Mouse (Mus musculus): ENCODE results near the gene Vps4b. TPM values are rescaled to one million over a fixed set of nuclear protein-coding genes. Genes with fewer than 3 reads are reported as not detected.
A peak's percentile ranks its signal among the peaks of the same experiment; 100 is the strongest.

Gene Vps4b
- total and polyA plus RNA-seq, 2 experiments, result 10.5 to 37.8 TPM

DNA sequence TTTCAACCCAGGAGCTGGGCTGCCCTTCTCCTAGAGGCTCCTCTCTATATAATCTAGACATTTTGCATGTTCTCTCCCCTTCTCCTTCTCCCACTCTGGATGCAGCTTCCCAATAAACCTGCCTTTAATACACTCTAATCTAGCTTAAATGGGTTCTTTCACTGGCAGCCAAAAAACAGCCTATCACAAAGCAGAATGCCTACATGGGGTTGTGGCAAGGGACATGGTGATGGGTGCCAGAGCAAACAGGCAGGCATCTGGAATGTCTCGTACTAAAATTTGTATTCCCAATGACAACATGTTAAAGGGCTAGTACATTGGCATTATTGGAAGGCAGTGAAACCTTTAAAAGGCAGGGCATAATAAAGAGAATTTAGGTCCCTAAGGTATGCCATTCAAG, 45.9 kb downstream of the Vps4b start:
- Histone ChIP-seq H3K27me3 (ENCODE audit: control insufficient read depth, insufficient read depth, low read length) (no peaks in the 10 kb centered on the region), H3K36me3 (ENCODE audit: control insufficient read depth, insufficient read depth, low read length) (peaks cover 42% of the 10 kb centered on the region), H3K27ac (replicated peaks; ENCODE audit: insufficient read depth, low read depth, low read length) (no peak overlapping the region), H3K9ac (ENCODE audit: low read depth, low read length) (no peak overlapping the region), H3K79me2 (ENCODE audit: control insufficient read depth, insufficient read depth, low read length) (no peaks in the 10 kb centered on the region), H3K4me1 (ENCODE audit: control insufficient read depth, insufficient read depth, low read length) (no peaks in the 10 kb centered on the region), H3K4me3 (ENCODE audit: insufficient read depth, low read depth, low read length) (no peak overlapping the region)
- peak; percentile 26 for DNase-seq (ENCODE audit: extremely low read depth, low read depth, low spot score)
- WGBS, result 22% methylated on average over 1 of the region's 1 CpGs
- TF ChIP-seq CTCF (IDR thresholded peaks at IDR 0.05; ENCODE audit: low read depth, low read length), result no peak
- no peak for TF ChIP-seq POLR2A (IDR thresholded peaks at IDR 0.05; ENCODE audit: extremely low read depth, insufficient read depth, low read length)

DNA sequence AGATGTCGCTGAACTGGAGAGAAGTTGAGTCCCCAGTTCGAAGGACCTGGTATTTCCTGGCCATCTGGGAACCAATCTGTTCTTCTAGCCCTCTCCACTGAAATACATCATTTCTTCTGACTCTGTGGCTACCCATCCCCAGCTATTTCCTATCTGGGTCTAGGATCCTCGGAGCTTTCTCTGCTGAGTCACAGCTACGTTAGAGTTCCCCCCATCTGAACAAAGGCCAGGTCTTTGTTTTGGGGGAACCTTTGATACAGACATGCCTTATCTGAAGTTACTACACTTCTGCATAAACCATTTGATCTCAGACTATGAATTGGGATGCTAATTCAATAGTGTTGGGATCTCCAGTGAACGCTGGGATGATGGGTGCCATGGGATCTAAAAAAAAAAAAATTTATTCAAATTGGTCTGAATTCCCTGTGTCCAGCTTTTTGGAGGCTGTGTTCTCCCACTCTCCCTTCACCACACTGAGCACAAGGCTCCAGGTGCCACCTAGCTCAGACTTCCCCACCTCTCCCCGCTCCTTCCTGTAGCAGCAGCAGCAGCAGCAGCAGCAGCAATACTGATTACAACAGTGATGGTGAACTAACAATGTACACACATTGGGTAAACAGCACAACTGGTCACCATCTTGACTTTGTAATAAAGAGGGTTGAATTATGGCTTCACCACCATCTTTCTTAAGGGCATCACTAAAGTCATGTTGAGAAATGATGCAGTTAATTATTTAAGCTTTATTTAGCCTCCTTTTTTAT, 47.8 kb downstream of the Vps4b start:
- H3K27ac ChIP-seq (replicated peaks; ENCODE audit: insufficient read depth, low read depth, low read length), result no peak overlapping the region
- DNase-seq (ENCODE audit: extremely low read depth, low read depth, low spot score), result no peak
- no peaks in the 10 kb centered on the region for H3K79me2 ChIP-seq (ENCODE audit: control insufficient read depth, insufficient read depth, low read length)
- 93% methylated on average over 6 of the region's 6 CpGs for WGBS
- H3K4me3 ChIP-seq (ENCODE audit: insufficient read depth, low read depth, low read length), result no peak overlapping the region
- TF ChIP-seq CTCF (IDR thresholded peaks at IDR 0.05; ENCODE audit: low read depth, low read length), result no peak
- TF ChIP-seq POLR2A (IDR thresholded peaks at IDR 0.05; ENCODE audit: extremely low read depth, insufficient read depth, low read length), result no peak
- H3K36me3 ChIP-seq (ENCODE audit: control insufficient read depth, insufficient read depth, low read length), result peaks cover 41% of the 10 kb centered on the region
- H3K27me3 ChIP-seq (ENCODE audit: control insufficient read depth, insufficient read depth, low read length), result no peaks in the 10 kb centered on the region
- no peak overlapping the region for H3K9ac ChIP-seq (ENCODE audit: low read depth, low read length)
- H3K4me1 ChIP-seq (ENCODE audit: control insufficient read depth, insufficient read depth, low read length), result no peaks in the 10 kb centered on the region

DNA sequence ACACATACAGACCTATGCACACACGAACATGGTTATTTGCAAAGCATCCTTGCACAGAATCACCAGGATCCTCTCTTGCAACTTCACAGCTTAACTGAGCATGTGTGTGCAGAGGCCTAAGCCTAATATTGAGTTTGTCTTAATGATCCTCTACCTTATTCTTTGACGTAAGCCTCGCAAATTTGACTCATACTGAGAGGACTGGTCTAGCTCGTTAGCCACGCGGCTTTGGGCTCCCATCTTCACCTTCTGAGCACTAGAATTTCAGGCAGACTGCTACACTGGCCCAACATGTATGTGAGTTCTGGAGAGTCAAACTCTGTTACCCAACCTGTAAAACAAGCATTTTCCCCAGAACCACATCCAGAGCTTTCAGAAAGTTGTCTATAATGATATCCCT, 53.5 kb downstream of the Vps4b start:
- TF ChIP-seq CTCF (IDR thresholded peaks at IDR 0.05; ENCODE audit: low read depth, low read length), result no peak
- no peak for TF ChIP-seq POLR2A (IDR thresholded peaks at IDR 0.05; ENCODE audit: extremely low read depth, insufficient read depth, low read length)
- H3K27ac ChIP-seq (replicated peaks; ENCODE audit: insufficient read depth, low read depth, low read length), result no peak overlapping the region
- no peaks in the 10 kb centered on the region for H3K27me3 ChIP-seq (ENCODE audit: control insufficient read depth, insufficient read depth, low read length)
- WGBS, result 96% methylated on average over 6 of the region's 6 CpGs
- peaks cover 35% of the 10 kb centered on the region for H3K36me3 ChIP-seq (ENCODE audit: control insufficient read depth, insufficient read depth, low read length)
- H3K9ac ChIP-seq (ENCODE audit: low read depth, low read length), result no peak overlapping the region
- H3K79me2 ChIP-seq (ENCODE audit: control insufficient read depth, insufficient read depth, low read length), result no peaks in the 10 kb centered on the region
- no peaks in the 10 kb centered on the region for H3K4me1 ChIP-seq (ENCODE audit: control insufficient read depth, insufficient read depth, low read length)
- DNase-seq (ENCODE audit: extremely low read depth, low read depth, low spot score), result no peak
- H3K4me3 ChIP-seq (ENCODE audit: insufficient read depth, low read depth, low read length), result no peak overlapping the region

DNA sequence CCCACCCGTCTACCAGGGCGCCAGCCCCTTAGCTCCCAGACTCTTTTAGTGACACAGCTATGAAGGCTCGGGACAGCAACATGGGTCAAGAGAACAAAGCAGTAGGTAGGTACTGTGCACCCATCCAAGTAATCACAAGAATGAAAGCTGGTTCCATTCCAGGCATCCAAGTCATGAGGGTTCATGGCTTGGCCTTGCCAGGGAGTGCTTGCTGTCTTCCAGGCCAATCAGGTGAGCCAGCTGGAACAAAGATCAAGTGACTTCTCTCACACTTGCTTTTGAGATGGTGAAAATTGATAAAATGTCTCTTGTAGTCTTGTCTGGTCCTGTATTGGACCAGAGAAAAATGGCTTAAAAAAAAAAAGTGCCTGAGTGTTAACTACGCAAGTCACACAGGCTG, 55.8 kb downstream of the Vps4b start:
- Histone ChIP-seq H3K27me3 (ENCODE audit: control insufficient read depth, insufficient read depth, low read length) (no peaks in the 10 kb centered on the region), H3K27ac (replicated peaks; ENCODE audit: insufficient read depth, low read depth, low read length) (no peak overlapping the region), H3K4me1 (ENCODE audit: control insufficient read depth, insufficient read depth, low read length) (no peaks in the 10 kb centered on the region), H3K79me2 (ENCODE audit: control insufficient read depth, insufficient read depth, low read length) (no peaks in the 10 kb centered on the region), H3K4me3 (ENCODE audit: insufficient read depth, low read depth, low read length) (no peak overlapping the region), H3K9ac (ENCODE audit: low read depth, low read length) (no peak overlapping the region), H3K36me3 (ENCODE audit: control insufficient read depth, insufficient read depth, low read length) (peaks cover 25% of the 10 kb centered on the region)
- peak; percentile 67 for DNase-seq (ENCODE audit: extremely low read depth, low read depth, low spot score)
- TF ChIP-seq CTCF (IDR thresholded peaks at IDR 0.05; ENCODE audit: low read depth, low read length) (no peak), POLR2A (IDR thresholded peaks at IDR 0.05; ENCODE audit: extremely low read depth, insufficient read depth, low read length) (no peak)
- WGBS, result 85% methylated on average over 4 of the region's 4 CpGs

DNA sequence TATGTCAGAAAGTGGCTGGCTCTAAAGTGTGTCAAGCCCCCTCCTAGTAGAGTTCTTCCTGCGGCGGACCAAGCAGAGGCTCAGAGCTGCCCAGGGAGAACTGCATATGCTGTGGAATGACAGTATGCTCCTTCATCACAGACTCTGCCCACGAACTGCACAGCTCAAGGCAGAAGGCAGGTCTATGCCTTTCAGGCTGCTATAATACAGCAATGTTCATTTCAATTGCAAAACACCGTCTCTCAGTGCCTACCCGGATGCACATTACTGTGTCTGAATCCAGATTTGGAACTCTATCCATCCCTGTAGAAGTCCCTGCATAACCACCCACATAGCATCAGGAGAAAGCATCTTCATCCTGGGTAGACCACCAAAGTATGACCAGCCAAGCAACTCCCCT, 56.7 kb downstream of the Vps4b start:
- Histone ChIP-seq H3K27me3 (ENCODE audit: control insufficient read depth, insufficient read depth, low read length) (no peaks in the 10 kb centered on the region), H3K4me3 (ENCODE audit: insufficient read depth, low read depth, low read length) (no peak overlapping the region), H3K79me2 (ENCODE audit: control insufficient read depth, insufficient read depth, low read length) (no peaks in the 10 kb centered on the region), H3K36me3 (ENCODE audit: control insufficient read depth, insufficient read depth, low read length) (peaks cover 29% of the 10 kb centered on the region), H3K27ac (replicated peaks; ENCODE audit: insufficient read depth, low read depth, low read length) (no peak overlapping the region), H3K4me1 (ENCODE audit: control insufficient read depth, insufficient read depth, low read length) (no peaks in the 10 kb centered on the region), H3K9ac (ENCODE audit: low read depth, low read length) (no peak overlapping the region)
- no peak for DNase-seq (ENCODE audit: extremely low read depth, low read depth, low spot score)
- WGBS, result 94% methylated on average over 5 of the region's 5 CpGs
- TF ChIP-seq POLR2A (IDR thresholded peaks at IDR 0.05; ENCODE audit: extremely low read depth, insufficient read depth, low read length), result no peak
- TF ChIP-seq CTCF (IDR thresholded peaks at IDR 0.05; ENCODE audit: low read depth, low read length), result no peak

DNA sequence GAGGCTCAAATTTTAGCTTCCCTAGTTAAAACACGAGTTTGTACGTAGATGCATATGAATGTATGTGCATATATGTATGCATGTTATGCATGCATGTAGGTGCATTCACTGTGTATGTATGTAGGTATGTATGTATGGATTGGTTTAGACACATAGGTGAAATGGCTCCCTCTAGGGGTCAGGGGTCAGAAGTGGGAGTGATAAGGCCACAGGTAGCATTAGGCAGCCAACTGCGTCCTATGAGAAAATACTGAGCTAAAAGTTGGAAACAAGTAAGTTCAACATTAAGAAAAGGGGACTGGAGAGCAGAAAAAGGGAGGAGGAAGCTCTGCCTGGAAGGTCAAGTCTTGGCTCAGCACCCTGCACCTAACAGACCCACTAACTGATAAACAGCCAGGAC, 58.4 kb downstream of the Vps4b start:
- TF ChIP-seq CTCF (IDR thresholded peaks at IDR 0.05; ENCODE audit: low read depth, low read length), result peak; percentile 45; the same call in 1 of the 2 replicates
- no peak for TF ChIP-seq POLR2A (IDR thresholded peaks at IDR 0.05; ENCODE audit: extremely low read depth, insufficient read depth, low read length)

More for the DNA sequence above, 58.4 kb downstream of the Vps4b start:
- Histone ChIP-seq H3K36me3 (ENCODE audit: control insufficient read depth, insufficient read depth, low read length) (peaks cover 32% of the 10 kb centered on the region), H3K4me1 (ENCODE audit: control insufficient read depth, insufficient read depth, low read length) (no peaks in the 10 kb centered on the region), H3K27ac (replicated peaks; ENCODE audit: insufficient read depth, low read depth, low read length) (no peak overlapping the region), H3K79me2 (ENCODE audit: control insufficient read depth, insufficient read depth, low read length) (no peaks in the 10 kb centered on the region), H3K9ac (ENCODE audit: low read depth, low read length) (no peak overlapping the region), H3K4me3 (ENCODE audit: insufficient read depth, low read depth, low read length) (no peak overlapping the region), H3K27me3 (ENCODE audit: control insufficient read depth, insufficient read depth, low read length) (no peaks in the 10 kb centered on the region)
- peak; percentile 24 for DNase-seq (ENCODE audit: extremely low read depth, low read depth, low spot score)
- WGBS, result 95% methylated on average over 3 of the region's 3 CpGs
